Mouse (Mus musculus): Measurements from ENCODE around the gene Zbtb45. TPM values are rescaled to one million over a fixed set of nuclear protein-coding genes. Genes with fewer than 3 reads are reported as not detected.

The Zbtb45 gene
- 43.0 and 44.1 TPM in 2 replicates for polyA plus RNA-seq (2015; fragmentation: Nextera tagmentation; extraction: Ambion mirVana)

DNA sequence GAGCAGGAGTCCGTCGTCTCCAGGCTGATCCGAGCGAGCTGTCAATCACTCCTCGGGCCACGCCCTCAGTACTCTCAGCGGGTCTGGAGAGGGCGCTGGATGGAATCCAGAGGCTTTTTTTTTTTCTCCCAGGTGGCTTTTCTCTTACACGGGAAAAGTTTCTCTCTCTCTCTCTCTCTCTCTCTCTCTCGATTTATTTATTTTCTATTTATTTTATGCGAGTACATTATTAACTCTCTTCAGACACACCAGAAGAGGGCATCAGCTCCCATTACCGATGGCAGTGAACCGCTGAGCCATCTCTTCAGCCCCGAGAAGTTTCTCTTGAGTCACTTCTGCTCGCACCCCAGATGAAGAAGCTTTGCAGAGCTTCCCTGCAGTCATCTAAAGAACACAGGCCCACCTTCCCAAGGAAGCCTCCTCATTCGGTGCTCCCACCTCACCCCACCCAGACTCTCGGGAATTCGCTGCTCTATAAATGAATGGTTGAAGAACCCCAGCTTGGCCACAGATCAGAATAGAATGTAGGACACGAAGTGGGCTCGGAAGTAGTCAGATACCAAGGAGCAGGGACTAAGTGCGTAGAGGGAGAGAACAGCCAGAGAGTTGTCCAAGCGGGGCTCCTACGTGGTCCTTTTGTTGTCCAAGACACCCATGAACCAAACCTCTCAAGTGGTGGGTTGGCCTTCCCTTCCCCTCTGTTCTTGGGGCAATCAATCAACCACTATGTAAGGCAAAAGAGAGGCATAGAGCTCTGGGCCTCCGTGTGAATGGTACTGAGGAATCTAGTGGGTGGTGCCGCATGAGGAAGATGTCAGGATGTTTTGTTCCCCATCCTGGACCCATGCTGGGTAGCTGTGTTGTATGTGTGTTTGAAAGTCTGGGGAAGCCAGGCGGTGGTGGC lies at the start of gene Zbtb45:
Gene Zbtb45, minus strand, starts transcription at position 30 of the 904 bp plus-strand sequence.
- peak within 1 kb of the TSS; percentile 85 for H3K27ac ChIP-seq (ENCODE audit: low read length)
- no peak for ATAC-seq
- peak within 1 kb of the TSS; percentile 59 for H3K9ac ChIP-seq (replicated peaks; ENCODE audit: low read depth, low read length)
- peak within 1 kb of the TSS; percentile 49 for H3K4me3 ChIP-seq (replicated peaks; ENCODE audit: low read length)
- H3K27me3 ChIP-seq (replicated peaks; ENCODE audit: control insufficient read depth, insufficient read depth, low read length), result no peaks in the 10 kb centered on the region
- no peaks in the 10 kb centered on the region for H3K9me3 ChIP-seq (ENCODE audit: control insufficient read depth, low read length)
- no peaks in the 10 kb centered on the region for H3K36me3 ChIP-seq (ENCODE audit: control insufficient read depth, insufficient read depth)
- H3K4me1 ChIP-seq (replicated peaks; ENCODE audit: control insufficient read depth, insufficient read depth, low read length), result peaks cover 21% of the 10 kb centered on the region
- peak within 1 kb of the TSS; percentile 59 for H3K4me2 ChIP-seq (ENCODE audit: low read length)
- WGBS, result 11% methylated on average over 26 of the region's 26 CpGs

DNA sequence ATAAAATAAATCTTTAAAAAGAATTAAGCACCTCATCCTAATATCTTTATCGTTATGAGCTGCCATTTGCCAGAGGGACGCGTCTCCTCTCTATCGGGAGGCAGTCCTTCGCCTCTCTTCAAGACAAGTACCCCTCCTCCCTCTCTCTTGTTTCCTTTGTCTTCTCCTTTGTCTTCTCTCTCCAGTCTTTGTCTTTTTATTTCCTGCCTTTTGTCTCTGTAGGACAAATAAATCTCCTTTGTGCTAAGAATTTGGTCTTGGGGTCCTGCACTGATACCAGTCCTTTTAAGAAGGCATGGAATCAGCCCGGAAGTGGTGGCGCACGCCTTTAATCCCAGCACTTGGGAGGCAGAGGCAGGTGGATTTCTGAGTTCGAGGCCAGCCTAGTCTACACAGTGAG lies 49.7 kb upstream of the Zbtb45 start:
- H3K4me2 ChIP-seq (ENCODE audit: low read length), result no peak overlapping the region
- no peaks in the 10 kb centered on the region for H3K36me3 ChIP-seq (ENCODE audit: control insufficient read depth, insufficient read depth)
- no peak overlapping the region for H3K4me3 ChIP-seq (replicated peaks; ENCODE audit: low read length)
- 82% methylated on average over 9 of the region's 9 CpGs for WGBS
- no peaks in the 10 kb centered on the region for H3K9me3 ChIP-seq (ENCODE audit: control insufficient read depth, low read length)
- no peaks in the 10 kb centered on the region for H3K27me3 ChIP-seq (replicated peaks; ENCODE audit: control insufficient read depth, insufficient read depth, low read length)
- ATAC-seq, result no peak
- H3K4me1 ChIP-seq (replicated peaks; ENCODE audit: control insufficient read depth, insufficient read depth, low read length), result no peaks in the 10 kb centered on the region
- no peak overlapping the region for H3K9ac ChIP-seq (replicated peaks; ENCODE audit: low read depth, low read length)
- no peak overlapping the region for H3K27ac ChIP-seq (ENCODE audit: low read length)

DNA sequence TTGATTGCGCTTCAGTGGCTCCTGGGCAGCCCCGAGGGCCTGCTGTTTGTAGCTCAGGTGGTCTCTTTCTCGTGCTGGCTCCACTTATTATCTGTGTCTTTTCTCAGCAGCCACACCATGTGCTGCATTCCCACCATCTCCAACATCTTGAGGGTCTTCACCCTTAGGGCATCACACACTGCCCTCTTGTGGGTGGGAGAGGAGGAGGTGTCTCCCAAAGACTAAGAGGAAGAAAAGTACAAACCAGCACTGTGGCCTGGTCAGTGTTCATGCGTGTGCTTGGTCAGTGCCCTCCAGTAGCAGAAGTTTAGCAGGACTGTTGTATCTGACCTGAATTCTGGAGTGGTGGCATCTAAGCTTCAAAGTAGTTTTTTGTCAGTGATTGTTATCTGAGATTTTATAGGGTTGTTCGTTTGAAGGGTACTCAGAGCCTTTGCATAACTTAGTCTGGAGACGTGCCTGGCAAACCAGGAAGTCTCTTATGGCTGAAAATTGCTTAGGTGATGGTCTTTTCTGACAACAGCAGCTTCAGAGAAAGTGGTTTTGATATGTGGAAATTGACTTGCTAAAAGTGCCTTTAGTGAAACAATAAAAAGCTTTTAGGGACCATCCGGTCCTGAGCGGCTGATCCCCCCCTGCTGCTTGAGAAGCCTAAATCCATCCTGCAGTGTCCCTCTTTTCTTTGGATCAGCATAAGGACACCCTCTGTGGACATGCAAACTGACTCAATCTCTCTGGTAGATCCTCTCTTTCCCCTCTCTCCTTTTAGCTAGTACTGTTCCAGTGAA lies 47.3 kb upstream of the Zbtb45 start:
- H3K9me3 ChIP-seq (ENCODE audit: control insufficient read depth, low read length), result no peaks in the 10 kb centered on the region
- H3K27ac ChIP-seq (ENCODE audit: low read length), result no peak overlapping the region
- H3K4me3 ChIP-seq (replicated peaks; ENCODE audit: low read length), result no peak overlapping the region
- no peak overlapping the region for H3K9ac ChIP-seq (replicated peaks; ENCODE audit: low read depth, low read length)
- no peaks in the 10 kb centered on the region for H3K36me3 ChIP-seq (ENCODE audit: control insufficient read depth, insufficient read depth)
- no peak for ATAC-seq
- no peaks in the 10 kb centered on the region for H3K27me3 ChIP-seq (replicated peaks; ENCODE audit: control insufficient read depth, insufficient read depth, low read length)
- peaks cover 5% of the 10 kb centered on the region; the same call in 1 of the 2 replicates for H3K4me1 ChIP-seq (replicated peaks; ENCODE audit: control insufficient read depth, insufficient read depth, low read length)
- H3K4me2 ChIP-seq (ENCODE audit: low read length), result no peak overlapping the region
- WGBS, result 53% methylated on average over 8 of the region's 8 CpGs

DNA sequence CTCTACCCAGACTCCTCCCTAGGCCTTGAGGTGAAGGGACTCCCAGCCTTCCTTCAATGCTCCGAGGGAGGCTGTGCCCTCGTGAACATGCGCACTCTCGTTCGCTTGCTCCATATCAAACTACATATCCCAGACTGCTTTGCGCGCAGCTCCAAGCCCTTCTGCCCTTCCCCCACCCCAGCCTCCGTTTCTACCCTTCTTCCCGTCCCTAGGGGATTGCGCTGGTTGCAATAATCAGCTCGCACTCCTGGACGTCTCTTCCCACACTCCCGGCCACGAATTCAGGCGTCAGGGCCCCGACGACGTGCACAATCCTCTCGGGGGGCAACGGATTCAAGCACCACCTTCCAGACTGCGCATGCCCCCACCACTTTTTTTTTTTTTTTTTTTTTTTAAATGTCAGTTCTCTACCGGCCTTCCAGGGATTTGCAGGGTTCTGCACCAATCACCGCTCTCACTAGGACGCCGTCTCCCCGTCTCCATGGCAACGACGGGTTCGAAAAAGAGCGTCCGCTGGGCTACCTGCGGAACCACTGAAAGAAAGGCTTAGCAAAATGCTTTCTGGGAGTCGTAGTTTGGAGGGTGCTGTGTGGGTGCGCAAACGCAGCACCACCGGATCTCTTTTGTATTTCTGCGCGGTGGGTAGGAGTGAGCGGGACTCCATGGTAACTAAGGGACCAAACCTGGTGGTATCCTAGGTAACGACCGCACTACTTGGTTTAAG lies 44.6 kb upstream of the Zbtb45 start, which contains the start of gene Mzf1:
Gene Mzf1, minus strand, starts transcription at position 478 of the 724 bp plus-strand sequence.
- peak within 1 kb of the TSS; percentile 62 for H3K4me2 ChIP-seq (ENCODE audit: low read length)
- no peaks in the 10 kb centered on the region for H3K27me3 ChIP-seq (replicated peaks; ENCODE audit: control insufficient read depth, insufficient read depth, low read length)
- H3K4me3 ChIP-seq (replicated peaks; ENCODE audit: low read length), result peak within 1 kb of the TSS; percentile 49
- no peaks in the 10 kb centered on the region for H3K36me3 ChIP-seq (ENCODE audit: control insufficient read depth, insufficient read depth)
- H3K27ac ChIP-seq (ENCODE audit: low read length), result peak within 1 kb of the TSS; percentile 96
- peak; percentile 96 for ATAC-seq
- H3K9me3 ChIP-seq (ENCODE audit: control insufficient read depth, low read length), result no peaks in the 10 kb centered on the region
- peaks cover 5% of the 10 kb centered on the region; the same call in 1 of the 2 replicates for H3K4me1 ChIP-seq (replicated peaks; ENCODE audit: control insufficient read depth, insufficient read depth, low read length)
- WGBS, result under 1% methylated on average over 41 of the region's 41 CpGs
- H3K9ac ChIP-seq (replicated peaks; ENCODE audit: low read depth, low read length), result peak within 1 kb of the TSS; percentile 68

DNA sequence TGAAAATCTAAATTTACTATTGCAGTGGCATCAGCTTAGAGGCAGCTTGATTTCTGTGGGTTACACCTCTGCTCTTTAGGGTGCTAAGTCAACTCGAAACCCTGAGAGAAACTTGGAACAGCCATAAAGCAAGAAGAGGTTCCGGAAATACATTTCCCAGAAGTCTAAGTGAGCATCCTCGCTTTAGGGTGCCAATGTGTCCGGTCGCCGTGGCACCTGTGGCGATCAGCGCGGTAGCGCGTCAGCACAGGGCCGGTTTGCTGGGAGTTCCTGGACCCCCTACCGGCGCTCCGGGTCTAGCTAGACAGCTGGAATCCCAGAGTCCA lies 44.1 kb upstream of the Zbtb45 start:
- Histone ChIP-seq H3K4me3 (replicated peaks; ENCODE audit: low read length) (peak overlapping the region; percentile 49), H3K9me3 (ENCODE audit: control insufficient read depth, low read length) (no peaks in the 10 kb centered on the region), H3K9ac (replicated peaks; ENCODE audit: low read depth, low read length) (peak overlapping the region; percentile 68), H3K27ac (ENCODE audit: low read length) (peak overlapping the region; percentile 96), H3K4me2 (ENCODE audit: low read length) (peak overlapping the region; percentile 39), H3K27me3 (replicated peaks; ENCODE audit: control insufficient read depth, insufficient read depth, low read length) (no peaks in the 10 kb centered on the region), H3K36me3 (ENCODE audit: control insufficient read depth, insufficient read depth) (no peaks in the 10 kb centered on the region), H3K4me1 (replicated peaks; ENCODE audit: control insufficient read depth, insufficient read depth, low read length) (peaks cover 5% of the 10 kb centered on the region; the same call in 1 of the 2 replicates)
- 1% methylated on average over 15 of the region's 15 CpGs for WGBS
- no peak for ATAC-seq

DNA sequence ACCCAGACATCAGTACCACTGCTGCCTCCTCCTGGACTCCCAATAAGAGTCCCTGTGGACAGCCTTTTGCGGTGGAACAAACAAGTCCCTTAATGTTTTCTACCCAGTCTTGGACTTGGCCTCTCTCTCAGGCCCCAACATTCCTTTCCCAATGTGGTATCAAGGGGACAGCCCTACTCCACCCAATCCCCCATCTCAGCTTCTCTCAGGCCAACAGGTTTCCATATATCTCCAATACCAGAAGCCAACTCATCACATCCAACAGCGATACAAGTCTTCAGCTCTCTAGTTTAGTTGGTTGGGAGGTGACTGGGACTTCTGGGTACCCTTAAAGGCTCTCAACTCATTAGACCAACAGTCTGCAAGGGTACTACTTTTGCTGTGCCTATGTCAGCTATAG lies 43.7 kb upstream of the Zbtb45 start:
- H3K4me2 ChIP-seq (ENCODE audit: low read length), result peak overlapping the region; percentile 39
- H3K27me3 ChIP-seq (replicated peaks; ENCODE audit: control insufficient read depth, insufficient read depth, low read length), result no peaks in the 10 kb centered on the region
- H3K9ac ChIP-seq (replicated peaks; ENCODE audit: low read depth, low read length), result no peak overlapping the region; the same call in 1 of the 2 replicates
- 92% methylated on average over 2 of the region's 2 CpGs for WGBS
- no peak for ATAC-seq
- H3K4me3 ChIP-seq (replicated peaks; ENCODE audit: low read length), result peak overlapping the region; percentile 49
- no peaks in the 10 kb centered on the region for H3K36me3 ChIP-seq (ENCODE audit: control insufficient read depth, insufficient read depth)
- peaks cover 5% of the 10 kb centered on the region; the same call in 1 of the 2 replicates for H3K4me1 ChIP-seq (replicated peaks; ENCODE audit: control insufficient read depth, insufficient read depth, low read length)
- no peak overlapping the region for H3K27ac ChIP-seq (ENCODE audit: low read length)
- H3K9me3 ChIP-seq (ENCODE audit: control insufficient read depth, low read length), result no peaks in the 10 kb centered on the region

DNA sequence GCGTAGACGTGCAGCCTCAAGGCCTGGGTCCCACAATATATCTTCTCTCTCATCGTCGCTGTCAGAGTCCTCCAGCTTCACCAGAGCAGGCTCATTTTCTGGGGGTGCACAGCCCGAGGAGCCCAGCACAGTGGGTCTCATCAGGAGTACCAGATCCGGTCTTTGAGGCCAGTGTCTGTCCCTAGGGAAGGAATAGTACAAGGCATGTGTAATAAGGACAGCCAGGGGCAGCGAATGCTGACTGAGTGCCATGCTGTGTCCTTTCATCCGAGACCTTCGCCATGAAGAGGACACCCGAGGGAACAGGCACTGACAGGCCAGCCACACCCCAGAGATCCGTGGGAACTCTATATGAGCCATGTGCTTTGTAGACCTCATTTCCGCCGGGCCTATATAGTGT lies 43.2 kb upstream of the Zbtb45 start:
- H3K27ac ChIP-seq (ENCODE audit: low read length), result no peak overlapping the region
- no peaks in the 10 kb centered on the region for H3K27me3 ChIP-seq (replicated peaks; ENCODE audit: control insufficient read depth, insufficient read depth, low read length)
- no peak for ATAC-seq
- H3K4me2 ChIP-seq (ENCODE audit: low read length), result no peak overlapping the region
- H3K4me3 ChIP-seq (replicated peaks; ENCODE audit: low read length), result no peak overlapping the region
- no peak overlapping the region for H3K9ac ChIP-seq (replicated peaks; ENCODE audit: low read depth, low read length)
- WGBS, result 91% methylated on average over 13 of the region's 13 CpGs
- no peaks in the 10 kb centered on the region for H3K9me3 ChIP-seq (ENCODE audit: control insufficient read depth, low read length)
- peaks cover 5% of the 10 kb centered on the region; the same call in 1 of the 2 replicates for H3K4me1 ChIP-seq (replicated peaks; ENCODE audit: control insufficient read depth, insufficient read depth, low read length)
- no peaks in the 10 kb centered on the region for H3K36me3 ChIP-seq (ENCODE audit: control insufficient read depth, insufficient read depth)

DNA sequence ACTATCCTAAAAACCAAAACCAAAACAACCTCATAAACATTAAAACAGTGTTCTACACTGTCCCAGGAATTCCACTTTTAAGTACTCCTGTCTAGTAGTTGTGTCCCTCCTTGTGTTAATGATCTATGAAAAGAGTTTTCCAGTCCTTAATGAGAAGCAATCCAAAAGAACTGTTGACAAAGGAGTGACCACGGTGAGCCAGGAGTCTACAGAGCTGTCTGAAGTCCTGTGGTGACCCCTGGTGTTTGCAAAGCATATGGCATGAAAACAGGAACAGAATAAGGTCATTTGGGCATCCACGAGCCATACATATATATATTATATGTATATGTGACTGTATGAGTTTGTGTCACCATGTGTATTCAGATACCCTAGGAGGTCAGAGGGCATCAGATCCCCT lies 36.2 kb upstream of the Zbtb45 start:
- Histone ChIP-seq H3K4me2 (ENCODE audit: low read length) (no peak overlapping the region), H3K9ac (replicated peaks; ENCODE audit: low read depth, low read length) (no peak overlapping the region), H3K27me3 (replicated peaks; ENCODE audit: control insufficient read depth, insufficient read depth, low read length) (peaks cover 20% of the 10 kb centered on the region), H3K36me3 (ENCODE audit: control insufficient read depth, insufficient read depth) (no peaks in the 10 kb centered on the region), H3K4me1 (replicated peaks; ENCODE audit: control insufficient read depth, insufficient read depth, low read length) (peaks cover 14% of the 10 kb centered on the region), H3K4me3 (replicated peaks; ENCODE audit: low read length) (no peak overlapping the region), H3K9me3 (ENCODE audit: control insufficient read depth, low read length) (no peaks in the 10 kb centered on the region), H3K27ac (ENCODE audit: low read length) (no peak overlapping the region)
- 5% methylated on average over 2 of the region's 2 CpGs for WGBS
- ATAC-seq, result no peak

DNA sequence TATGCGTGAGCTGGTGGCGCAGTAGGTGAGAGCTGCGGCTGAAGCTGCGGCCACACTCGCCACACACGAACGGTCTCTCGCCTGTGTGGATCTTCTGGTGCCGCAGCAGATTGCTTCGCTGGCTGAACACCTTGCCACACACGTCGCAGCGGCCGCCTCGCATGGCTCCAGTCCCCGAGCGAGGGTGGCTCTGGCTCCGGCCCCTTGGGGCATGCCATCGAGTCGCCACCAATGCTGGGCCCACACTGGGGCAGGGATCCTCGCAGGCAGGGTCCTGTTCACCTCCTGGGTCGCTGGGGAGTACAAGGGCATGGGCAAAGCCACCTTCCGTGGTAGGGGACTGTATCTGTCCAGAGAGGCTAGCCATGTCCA lies 34.4 kb upstream of the Zbtb45 start:
- H3K4me1 ChIP-seq (replicated peaks; ENCODE audit: control insufficient read depth, insufficient read depth, low read length), result peaks cover 14% of the 10 kb centered on the region
- peak overlapping the region; percentile 67 for H3K9ac ChIP-seq (replicated peaks; ENCODE audit: low read depth, low read length)
- no peaks in the 10 kb centered on the region for H3K9me3 ChIP-seq (ENCODE audit: control insufficient read depth, low read length)
- H3K4me2 ChIP-seq (ENCODE audit: low read length), result peak overlapping the region; percentile 92
- H3K27ac ChIP-seq (ENCODE audit: low read length), result no peak overlapping the region
- H3K27me3 ChIP-seq (replicated peaks; ENCODE audit: control insufficient read depth, insufficient read depth, low read length), result peaks cover 20% of the 10 kb centered on the region
- H3K36me3 ChIP-seq (ENCODE audit: control insufficient read depth, insufficient read depth), result no peaks in the 10 kb centered on the region
- H3K4me3 ChIP-seq (replicated peaks; ENCODE audit: low read length), result peak overlapping the region; percentile 51
- no peak for ATAC-seq
- 3% methylated on average over 23 of the region's 23 CpGs for WGBS
